Mouse (Mus musculus) left cerebral cortex, postnatal 10 days (tissue): ENCODE data around the gene Lif. TPM values are rescaled to one million over a fixed set of nuclear protein-coding genes. Genes with fewer than 3 reads are reported as not detected.
A peak's percentile ranks its signal among the peaks of the same experiment; 100 is the strongest.

Experiments
- DNase-seq, 2 experiments: peaks; one replicate each; pipeline ENCODE4 v3.0.0; 2021 to 2022; ENCODE audit warnings: low spot score in 2 of 2, mixed read lengths in 1 of 2; ENCODE audit errors: extremely low spot score in 1 of 2
- intact Hi-C: fragments of 180-260 bp; cut with DNase I; formaldehyde crosslinking; loops from one replicate; pipeline ENCODE4 v1.15.1; 2025
- total RNA-seq, 2 experiments: library from RNA; stranded (reverse); gene quantifications; 2 replicates each; pipeline ENCODE4 v1.2.3; 2021

Gene Lif
- total RNA-seq, 2 experiments from 2014 or later: 0.09 TPM; not detected in 1

GRCm38 (mm10) chr11:4251376-4251775 lies 6.0 kb upstream of the Lif start:
- intact Hi-C loops: no loop called here
- no peak for DNase-seq

GRCm38 (mm10) chr11:4252886-4253285 lies 4.5 kb upstream of the Lif start:
- no peak for DNase-seq
- intact Hi-C loops: no loop called here

DNA sequence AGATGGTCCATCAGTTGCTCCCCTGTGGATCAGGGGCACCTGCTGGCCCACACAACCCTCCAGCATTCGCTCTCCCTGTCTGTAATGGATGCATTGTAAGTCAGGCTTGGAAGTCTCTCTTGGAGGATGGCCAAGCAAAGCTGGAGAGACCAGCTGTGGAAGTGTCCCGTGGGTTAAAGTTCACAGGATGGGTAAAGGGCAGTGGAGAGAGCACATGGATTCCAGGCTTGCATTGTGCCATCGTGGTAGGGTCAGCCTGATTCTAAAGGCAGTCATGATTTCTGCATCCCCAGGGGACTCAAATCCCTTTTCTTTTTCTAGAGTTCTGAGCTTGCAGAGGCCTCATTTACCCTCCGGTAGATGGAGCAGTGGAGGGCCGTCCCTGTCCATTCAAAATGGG lies 399 bp downstream of the Lif start:
- DNase-seq: no peak
- intact Hi-C loops: loop anchor here (1.0 to 5.0 kb wide), 2 partner anchors 35 to 165 kb away; no protein-coding TSS in a partner anchor

DNA sequence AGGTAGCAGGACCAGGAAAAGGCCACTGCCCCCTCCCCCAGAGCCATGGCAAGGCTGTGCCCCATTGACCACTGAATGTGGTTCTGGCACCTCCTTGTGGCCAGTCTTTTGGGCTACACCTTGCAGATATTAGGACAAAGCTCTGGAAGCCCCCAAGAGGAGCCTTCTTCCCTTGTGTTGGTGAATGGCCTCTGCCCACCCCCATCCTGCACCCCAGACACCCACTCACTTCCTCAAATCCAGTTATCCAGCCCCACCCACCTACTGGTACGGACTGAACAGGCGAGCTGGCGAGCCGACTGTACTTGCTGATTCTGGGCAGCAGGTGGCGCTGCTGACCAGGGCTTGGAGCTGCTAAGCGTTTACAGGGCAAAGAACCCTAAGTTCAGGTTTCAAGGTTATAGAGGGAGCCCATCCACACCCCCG lies 1.3 kb downstream of the Lif start:
- intact Hi-C loops: loop anchor here (1.0 to 5.0 kb wide), 2 partner anchors 36 to 164 kb away; no protein-coding TSS in a partner anchor

GRCm38 (mm10) chr11:4260463-4261187 lies 3.3 kb downstream of the Lif start:
- peak in 1 of 2 experiments; percentile 47 for DNase-seq
- intact Hi-C loops: loop anchor here (10.0 kb wide), 1 partner anchor 604 kb away; no protein-coding TSS in a partner anchor

More for the DNA sequence above, 1.3 kb downstream of the Lif start:
- peak; percentile 53 to 80 for DNase-seq

DNA sequence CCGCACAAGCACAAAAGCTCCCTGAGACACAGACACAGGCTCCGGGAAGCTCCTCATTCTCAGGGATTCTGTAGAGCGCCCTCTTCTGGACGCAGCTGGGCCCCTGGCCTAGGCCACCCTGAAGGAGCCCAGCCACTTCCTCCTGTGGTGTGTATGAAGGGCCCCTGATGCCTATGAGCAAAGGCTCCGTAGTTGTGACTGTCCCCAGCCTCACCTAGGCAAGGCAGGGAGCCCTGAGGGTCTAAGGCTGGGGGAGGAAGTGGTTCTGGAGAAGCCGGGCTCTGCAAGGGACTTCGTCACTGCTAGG lies 3.8 kb downstream of the Lif start:
- intact Hi-C loops: loop anchor here (10.0 kb wide), 1 partner anchor 604 kb away; no protein-coding TSS in a partner anchor
- DNase-seq: peak in 1 of 2 experiments; percentile 68

GRCm38 (mm10) chr11:4261969-4262368 lies 4.6 kb downstream of the Lif start:
- peak; percentile 31 to 80 for DNase-seq
- intact Hi-C loops: loop anchor here (10.0 kb wide), 1 partner anchor 603 kb away; no protein-coding TSS in a partner anchor

DNA sequence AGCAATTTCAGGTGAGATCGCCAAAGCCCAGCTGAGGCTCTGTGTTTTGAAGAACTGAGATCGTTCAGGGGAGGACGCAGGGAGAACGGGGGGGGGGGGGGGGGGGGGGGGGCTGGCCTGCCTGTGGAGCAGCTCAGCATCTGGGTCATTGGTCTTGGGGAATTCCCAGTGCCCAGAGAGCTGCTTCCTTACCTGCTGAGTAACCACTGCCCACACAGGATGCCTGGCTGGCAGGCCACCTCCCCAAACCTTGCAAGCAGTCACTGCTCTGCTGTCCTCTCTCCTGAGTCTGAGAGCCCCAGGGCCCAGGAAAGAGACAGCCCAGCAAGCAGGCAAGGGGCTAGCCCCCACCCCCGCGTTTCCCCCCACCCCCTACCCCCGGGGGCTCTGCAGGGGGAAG lies 5.5 kb downstream of the Lif start:
- no peak for DNase-seq
- intact Hi-C loops: loop anchor here (10.0 kb wide), 1 partner anchor 602 kb away; no protein-coding TSS in a partner anchor

GRCm38 (mm10) chr11:4263296-4263695 lies 5.9 kb downstream of the Lif start:
- DNase-seq: no peak
- intact Hi-C loops: loop anchor here (10.0 kb wide), 1 partner anchor 602 kb away; no protein-coding TSS in a partner anchor

DNA sequence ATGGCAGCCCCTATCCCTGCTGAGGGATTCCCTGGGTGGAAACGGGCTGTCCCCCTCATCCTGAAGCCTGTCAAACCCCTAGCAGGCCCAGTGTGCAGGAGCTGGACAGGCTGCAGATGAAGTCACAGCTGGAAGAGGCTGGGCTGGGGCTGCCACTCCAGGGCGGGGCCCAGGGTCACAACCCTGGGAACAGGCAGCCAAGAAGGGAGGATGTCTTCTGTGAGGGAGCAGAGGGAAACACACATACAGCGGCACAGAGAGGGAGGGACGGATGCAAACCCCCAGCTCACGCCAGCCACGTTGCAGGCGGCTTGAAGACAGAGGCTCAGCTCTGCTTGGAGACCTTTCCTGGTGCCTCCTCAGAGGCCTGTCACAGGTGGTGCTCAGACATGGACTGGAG lies 6.7 kb downstream of the Lif start:
- intact Hi-C loops: loop anchor here (10.0 kb wide), 1 partner anchor 601 kb away; no protein-coding TSS in a partner anchor

GRCm38 (mm10) chr11:4266271-4267201 lies 9.2 kb downstream of the Lif start:
- DNase-seq: no peak
- intact Hi-C loops: loop anchor here (10.0 kb wide), 1 partner anchor 598 kb away; no protein-coding TSS in a partner anchor

More for the DNA sequence above, 6.7 kb downstream of the Lif start:
- DNase-seq: no peak

GRCm38 (mm10) chr11:4267202-4267578 lies 9.8 kb downstream of the Lif start:
- intact Hi-C loops: loop anchor here (10.0 kb wide), 1 partner anchor 598 kb away; no protein-coding TSS in a partner anchor
- DNase-seq: no peak

DNA sequence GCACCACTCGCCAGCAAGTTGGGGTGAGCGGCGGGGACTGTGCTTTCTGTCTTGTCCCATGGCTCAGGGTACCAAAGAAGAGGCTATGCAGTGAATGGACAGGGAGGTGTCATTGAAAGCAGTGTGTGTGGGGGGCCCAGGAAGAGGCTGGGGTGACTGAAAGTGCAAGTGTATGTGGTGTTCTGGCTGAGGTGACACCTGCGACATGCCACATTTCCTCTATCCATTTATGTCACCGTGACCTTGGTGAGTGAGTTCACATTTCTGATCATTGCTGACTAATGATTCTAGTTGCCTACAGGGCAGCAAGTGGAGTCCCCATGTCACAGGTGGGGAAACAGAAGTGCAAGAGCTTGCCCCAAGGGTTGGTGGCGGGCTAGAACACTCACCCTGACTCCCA lies 11.1 kb downstream of the Lif start:
- intact Hi-C loops: loop anchor here (10.0 kb wide), 1 partner anchor 596 kb away; no protein-coding TSS in a partner anchor
- no peak for DNase-seq

- intact Hi-C loops: no loop called here
These were observed 13.5 kb downstream of the Lif start for GRCm38 (mm10) chr11:4270744-4271459.

GRCm38 (mm10) chr11:4271544-4271943 lies 14.2 kb downstream of the Lif start:
- intact Hi-C loops: no loop called here
- DNase-seq: no peak

More at GRCm38 (mm10) chr11:4270744-4271459, 13.5 kb downstream of the Lif start:
- no peak for DNase-seq

GRCm38 (mm10) chr11:4276411-4276861 lies 19.1 kb downstream of the Lif start:
- no peak for DNase-seq
- intact Hi-C loops: no loop called here

DNA sequence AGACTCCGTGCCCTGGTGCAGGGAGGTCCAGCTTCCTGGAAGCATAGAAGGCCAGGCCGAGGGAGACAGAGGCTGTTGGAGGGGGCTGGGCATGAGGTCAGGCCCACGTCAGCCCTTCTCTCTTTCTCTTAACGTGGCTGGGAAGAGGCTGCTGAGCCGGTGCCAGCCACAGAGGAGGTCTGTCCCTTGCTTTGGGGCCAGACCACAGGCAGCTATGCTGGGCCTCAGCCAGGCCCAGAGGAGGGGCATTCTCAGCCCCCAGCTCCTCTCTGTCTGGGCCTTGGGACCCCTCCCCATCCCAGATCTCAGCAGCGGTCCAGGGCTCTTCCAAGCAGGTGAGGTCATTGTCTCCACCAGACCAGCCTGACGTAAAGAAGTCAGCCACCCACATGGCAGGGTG lies 22.6 kb downstream of the Lif start:
- intact Hi-C loops: no loop called here
- DNase-seq: no peak

DNA sequence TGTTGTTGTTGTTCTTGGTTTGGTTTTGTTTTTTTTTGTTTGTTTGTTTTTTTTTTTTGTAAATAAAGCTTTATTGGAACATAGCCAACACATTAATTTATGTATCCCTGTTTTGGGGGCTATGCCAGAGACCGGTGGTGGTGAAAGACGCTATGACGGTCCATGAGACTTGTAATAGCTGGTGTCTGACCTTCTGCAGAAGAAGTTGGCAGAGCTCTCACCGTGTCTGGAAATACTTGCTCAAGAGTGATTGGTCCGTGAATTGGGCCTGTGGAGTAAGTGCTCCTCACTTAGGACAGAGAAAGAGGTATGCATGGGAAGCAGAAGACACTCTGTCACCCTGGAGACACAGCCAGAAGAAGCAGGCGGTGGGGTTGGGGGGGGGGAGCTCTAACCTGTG lies 24.5 kb downstream of the Lif start:
- intact Hi-C loops: no loop called here
- DNase-seq: no peak
